Mouse (Mus musculus): ENCODE measurements around the gene Ciz1. TPM values are rescaled to one million over a fixed set of nuclear protein-coding genes. Genes with fewer than 3 reads are reported as not detected.

The Ciz1 gene
- polyA plus RNA-seq, 1 experiment from 2014 or later: 41.9 TPM

- H3K4me2 ChIP-seq (ENCODE audit: low read depth, low read length): peak overlapping the region; percentile 95
- H3K4me1 ChIP-seq (ENCODE audit: control insufficient read depth, insufficient read depth, low read length): peaks cover 11% of the 10 kb centered on the region
- no peaks in the 10 kb centered on the region for H3K27me3 ChIP-seq (ENCODE audit: control insufficient read depth, insufficient read depth, low read length)
- 3% methylated on average over 8 of the region's 8 CpGs for WGBS
- H3K4me3 ChIP-seq (replicated peaks; ENCODE audit: low read length): peak overlapping the region; percentile 79
- H3K27ac ChIP-seq (ENCODE audit: low read length): peak overlapping the region; percentile 92
- peak overlapping the region; percentile 89 for H3K9ac ChIP-seq (ENCODE audit: low read length)
- H3K36me3 ChIP-seq (ENCODE audit: control insufficient read depth, insufficient read depth, low read length): no peaks in the 10 kb centered on the region; the same call in 1 of the 2 replicates
- ATAC-seq (ENCODE audit: insufficient read depth, low FRiP score): peak; percentile 5; the same call in 1 of the 2 replicates
- H3K9me3 ChIP-seq (replicated peaks; ENCODE audit: control insufficient read depth, low read length): no peaks in the 10 kb centered on the region
These were observed 42.8 kb downstream of the Ciz1 start for GRCm38 (mm10) chr2:32394973-32395372.

GRCm38 (mm10) chr2:32395484-32395945, 43.4 kb downstream of the Ciz1 start, which contains the start of gene Ptges2:
Gene Ptges2 (plus strand): TSS chr2:32395896.
- under 1% methylated on average over 31 of the region's 31 CpGs for WGBS
- peak within 1 kb of the TSS; percentile 95 for H3K4me2 ChIP-seq (ENCODE audit: low read depth, low read length)
- no peaks in the 10 kb centered on the region for H3K27me3 ChIP-seq (ENCODE audit: control insufficient read depth, insufficient read depth, low read length)
- H3K9me3 ChIP-seq (replicated peaks; ENCODE audit: control insufficient read depth, low read length): no peaks in the 10 kb centered on the region
- H3K36me3 ChIP-seq (ENCODE audit: control insufficient read depth, insufficient read depth, low read length): no peaks in the 10 kb centered on the region; the same call in 1 of the 2 replicates
- peak within 1 kb of the TSS; percentile 92 for H3K27ac ChIP-seq (ENCODE audit: low read length)
- H3K9ac ChIP-seq (ENCODE audit: low read length): peak within 1 kb of the TSS; percentile 89
- peak; percentile 90 for ATAC-seq (ENCODE audit: insufficient read depth, low FRiP score)
- peaks cover 11% of the 10 kb centered on the region for H3K4me1 ChIP-seq (ENCODE audit: control insufficient read depth, insufficient read depth, low read length)
- peak within 1 kb of the TSS; percentile 79 for H3K4me3 ChIP-seq (replicated peaks; ENCODE audit: low read length)

GRCm38 (mm10) chr2:32395946-32396621, 44.0 kb downstream of the Ciz1 start:
- peak; percentile 95 for ATAC-seq (ENCODE audit: insufficient read depth, low FRiP score)
- H3K36me3 ChIP-seq (ENCODE audit: control insufficient read depth, insufficient read depth, low read length): no peaks in the 10 kb centered on the region; the same call in 1 of the 2 replicates
- peaks cover 11% of the 10 kb centered on the region for H3K4me1 ChIP-seq (ENCODE audit: control insufficient read depth, insufficient read depth, low read length)
- H3K4me2 ChIP-seq (ENCODE audit: low read depth, low read length): peak overlapping the region; percentile 95
- H3K27me3 ChIP-seq (ENCODE audit: control insufficient read depth, insufficient read depth, low read length): no peaks in the 10 kb centered on the region
- H3K4me3 ChIP-seq (replicated peaks; ENCODE audit: low read length): peak overlapping the region; percentile 79
- under 1% methylated on average over 59 of the region's 59 CpGs for WGBS
- H3K9me3 ChIP-seq (replicated peaks; ENCODE audit: control insufficient read depth, low read length): no peaks in the 10 kb centered on the region
- peak overlapping the region; percentile 92 for H3K27ac ChIP-seq (ENCODE audit: low read length)
- peak overlapping the region; percentile 89 for H3K9ac ChIP-seq (ENCODE audit: low read length)

GRCm38 (mm10) chr2:32396695-32397094, 44.6 kb downstream of the Ciz1 start:
- Histone ChIP-seq H3K4me1 (ENCODE audit: control insufficient read depth, insufficient read depth, low read length) (peaks cover 11% of the 10 kb centered on the region), H3K4me3 (replicated peaks; ENCODE audit: low read length) (peak overlapping the region; percentile 79), H3K36me3 (ENCODE audit: control insufficient read depth, insufficient read depth, low read length) (no peaks in the 10 kb centered on the region; the same call in none of the 2 replicates), H3K27ac (ENCODE audit: low read length) (peak overlapping the region; percentile 92; the same call in 1 of the 2 replicates), H3K27me3 (ENCODE audit: control insufficient read depth, insufficient read depth, low read length) (no peaks in the 10 kb centered on the region), H3K9ac (ENCODE audit: low read length) (peak overlapping the region; percentile 89), H3K4me2 (ENCODE audit: low read depth, low read length) (peak overlapping the region; percentile 95), H3K9me3 (replicated peaks; ENCODE audit: control insufficient read depth, low read length) (no peaks in the 10 kb centered on the region)
- under 1% methylated on average over 15 of the region's 15 CpGs for WGBS
- ATAC-seq (ENCODE audit: insufficient read depth, low FRiP score): no peak

GRCm38 (mm10) chr2:32404663-32405062, 52.5 kb downstream of the Ciz1 start:
- Histone ChIP-seq H3K9me3 (replicated peaks; ENCODE audit: control insufficient read depth, low read length) (no peaks in the 10 kb centered on the region), H3K27ac (ENCODE audit: low read length) (no peak overlapping the region), H3K4me1 (ENCODE audit: control insufficient read depth, insufficient read depth, low read length) (peaks cover 5% of the 10 kb centered on the region; the same call in 1 of the 2 replicates), H3K27me3 (ENCODE audit: control insufficient read depth, insufficient read depth, low read length) (no peaks in the 10 kb centered on the region), H3K4me3 (replicated peaks; ENCODE audit: low read length) (no peak overlapping the region), H3K9ac (ENCODE audit: low read length) (no peak overlapping the region), H3K36me3 (ENCODE audit: control insufficient read depth, insufficient read depth, low read length) (peaks cover 6% of the 10 kb centered on the region; the same call in 1 of the 2 replicates), H3K4me2 (ENCODE audit: low read depth, low read length) (no peak overlapping the region)
- no peak for ATAC-seq (ENCODE audit: insufficient read depth, low FRiP score)
- WGBS: 21% methylated on average over 2 of the region's 2 CpGs

- Histone ChIP-seq H3K4me2 (ENCODE audit: low read depth, low read length) (no peak overlapping the region), H3K4me3 (replicated peaks; ENCODE audit: low read length) (no peak overlapping the region), H3K9ac (ENCODE audit: low read length) (no peak overlapping the region), H3K9me3 (replicated peaks; ENCODE audit: control insufficient read depth, low read length) (no peaks in the 10 kb centered on the region), H3K27ac (ENCODE audit: low read length) (no peak overlapping the region), H3K27me3 (ENCODE audit: control insufficient read depth, insufficient read depth, low read length) (no peaks in the 10 kb centered on the region), H3K36me3 (ENCODE audit: control insufficient read depth, insufficient read depth, low read length) (peaks cover 3% of the 10 kb centered on the region; the same call in 1 of the 2 replicates), H3K4me1 (ENCODE audit: control insufficient read depth, insufficient read depth, low read length) (peaks cover 5% of the 10 kb centered on the region; the same call in 1 of the 2 replicates)
- 75% methylated on average over 7 of the region's 7 CpGs for WGBS
- no peak for ATAC-seq (ENCODE audit: insufficient read depth, low FRiP score)
These were observed 55.2 kb downstream of the Ciz1 start for GRCm38 (mm10) chr2:32407144-32407824.

GRCm38 (mm10) chr2:32408429-32409424, 56.6 kb downstream of the Ciz1 start:
- peak; percentile 49; the same call in 1 of the 2 replicates for ATAC-seq (ENCODE audit: insufficient read depth, low FRiP score)
- 0 out of 2 replicates have a peak overlapping the region, but pooled peaks have one; percentile 21 for H3K9ac ChIP-seq (ENCODE audit: low read length)
- H3K27ac ChIP-seq (ENCODE audit: low read length): no peak overlapping the region
- no peak overlapping the region for H3K4me2 ChIP-seq (ENCODE audit: low read depth, low read length)
- H3K4me3 ChIP-seq (replicated peaks; ENCODE audit: low read length): no peak overlapping the region
- peaks cover 5% of the 10 kb centered on the region; the same call in 1 of the 2 replicates for H3K4me1 ChIP-seq (ENCODE audit: control insufficient read depth, insufficient read depth, low read length)
- 62% methylated on average over 25 of the region's 25 CpGs for WGBS
- H3K36me3 ChIP-seq (ENCODE audit: control insufficient read depth, insufficient read depth, low read length): no peaks in the 10 kb centered on the region
- H3K9me3 ChIP-seq (replicated peaks; ENCODE audit: control insufficient read depth, low read length): no peaks in the 10 kb centered on the region
- no peaks in the 10 kb centered on the region for H3K27me3 ChIP-seq (ENCODE audit: control insufficient read depth, insufficient read depth, low read length)

GRCm38 (mm10) chr2:32411407-32411806, 59.3 kb downstream of the Ciz1 start:
- WGBS: 82% methylated on average over 7 of the region's 7 CpGs

More at GRCm38 (mm10) chr2:32411407-32411806, 59.3 kb downstream of the Ciz1 start:
- H3K36me3 ChIP-seq (ENCODE audit: control insufficient read depth, insufficient read depth, low read length): peaks cover 7% of the 10 kb centered on the region; the same call in 1 of the 2 replicates
- no peaks in the 10 kb centered on the region for H3K27me3 ChIP-seq (ENCODE audit: control insufficient read depth, insufficient read depth, low read length)
- no peaks in the 10 kb centered on the region for H3K9me3 ChIP-seq (replicated peaks; ENCODE audit: control insufficient read depth, low read length)
- no peak for ATAC-seq (ENCODE audit: insufficient read depth, low FRiP score)
- H3K4me1 ChIP-seq (ENCODE audit: control insufficient read depth, insufficient read depth, low read length): peaks cover 5% of the 10 kb centered on the region
- H3K4me2 ChIP-seq (ENCODE audit: low read depth, low read length): no peak overlapping the region
- no peak overlapping the region for H3K9ac ChIP-seq (ENCODE audit: low read length)
- no peak overlapping the region for H3K4me3 ChIP-seq (replicated peaks; ENCODE audit: low read length)
- H3K27ac ChIP-seq (ENCODE audit: low read length): no peak overlapping the region
